Mouse (Mus musculus) limb, embryonic 15.5 days (tissue): Measurements from ENCODE around the gene Vmn1r59. TPM values are rescaled to one million over a fixed set of nuclear protein-coding genes. Genes with fewer than 3 reads are reported as not detected.
"Not testable (repeated sequence)": the region's sequence is repeated elsewhere in the genome, so short reads cannot be mapped to it uniquely, and the experiment has no call there.

ENCODE experiments used
- ATAC-seq: fragments of 200-750 bp; cut with Nextera tagmentation; 2 replicates; pipeline ENCODE4 v1.8.0; 2017; ENCODE audit warnings: low read depth, moderate TSS enrichment; ENCODE audit not compliant: insufficient number of reproducible peaks, low FRiP score, low TSS enrichment
- H3K27ac ChIP-seq: fragments of 300-500 bp; sonication (generic); 2 replicates; pipeline ENCODE4 v1.5.1; 2015; ENCODE audit warnings: moderate library complexity, mild to moderate bottlenecking, inconsistent platforms
- H3K27me3 ChIP-seq: fragments of 300-500 bp; sonication (generic); 2 replicates; pipeline ENCODE4 v1.6.1; 2015; ENCODE audit warnings: inconsistent platforms
- H3K36me3 ChIP-seq: fragments of 300-500 bp; sonication (generic); 2 replicates; pipeline ENCODE4 v1.6.1; 2015; ENCODE audit warnings: inconsistent platforms
- H3K4me1 ChIP-seq: fragments of 300-500 bp; sonication (generic); 2 replicates; pipeline ENCODE4 v1.6.1; 2015; ENCODE audit warnings: inconsistent platforms
- H3K4me2 ChIP-seq: fragments of 300-500 bp; sonication (generic); 2 replicates; pipeline ENCODE4 v1.6.1; 2015; ENCODE audit warnings: mild to moderate bottlenecking, inconsistent platforms
- H3K4me3 ChIP-seq: fragments of 300-500 bp; sonication (generic); 2 replicates; pipeline ENCODE4 v1.5.1; 2015; ENCODE audit warnings: mild to moderate bottlenecking, inconsistent platforms
- H3K9ac ChIP-seq: fragments of 300-500 bp; sonication (generic); 2 replicates; pipeline ENCODE4 v1.6.1; 2015; ENCODE audit warnings: inconsistent platforms
- H3K9me3 ChIP-seq: fragments of 300-500 bp; sonication (generic); 2 replicates; pipeline ENCODE4 v1.6.1; 2016; ENCODE audit warnings: inconsistent platforms
- WGBS: fragments of 180-500 bp; shearing (Covaris S2); methylation state at CpG from one replicate; pipeline ENCODE4 v1.1.7; 2015; 5-methylcytosine and 5-hydroxymethylcytosine counted together
- polyA plus RNA-seq: library from polyadenylated mRNA; unstranded; fragments of >200 nt; fragmentation: Nextera tagmentation; extraction: Ambion mirVana; gene quantifications from 2 replicates; pipeline ENCODE4 v1.2.1, GENCODE M21; 2015

The Vmn1r59 gene
- polyA plus RNA-seq = not detected in 2 replicates

DNA sequence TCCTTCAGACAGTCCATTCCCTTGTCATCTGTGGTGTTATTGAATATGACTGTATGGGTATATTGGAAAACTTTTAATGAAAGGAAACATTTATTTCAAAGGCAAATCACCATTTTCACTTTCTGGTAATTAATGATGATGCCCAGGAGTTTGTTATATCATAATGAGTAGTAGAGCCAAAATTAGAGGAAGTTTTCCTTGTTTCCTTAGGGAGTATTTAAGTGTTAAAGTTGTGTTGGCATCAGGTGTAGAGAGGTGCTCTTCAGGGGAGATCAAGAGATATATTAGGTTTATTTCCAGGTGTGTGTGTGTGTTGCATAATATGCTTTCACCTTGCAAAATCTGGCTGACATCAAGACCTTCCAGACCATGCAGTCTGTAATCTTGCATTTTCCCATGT lies at the start of gene Vmn1r59:
Vmn1r59 (minus strand) TSS at position 101 of the 400 bp plus-strand sequence.
- H3K9me3 ChIP-seq = 0 out of 2 replicates have a peak, but pooled peaks cover 6% of the 10 kb centered on the region
- no peak for ATAC-seq
- H3K36me3 ChIP-seq = no peaks in the 10 kb centered on the region
- no peak within 1 kb of the TSS for H3K4me2 ChIP-seq
- no peaks in the 10 kb centered on the region for H3K27me3 ChIP-seq
- no peaks in the 10 kb centered on the region for H3K4me1 ChIP-seq
- no peak within 1 kb of the TSS for H3K9ac ChIP-seq
- no peak within 1 kb of the TSS for H3K27ac ChIP-seq
- H3K4me3 ChIP-seq = no peak within 1 kb of the TSS

DNA sequence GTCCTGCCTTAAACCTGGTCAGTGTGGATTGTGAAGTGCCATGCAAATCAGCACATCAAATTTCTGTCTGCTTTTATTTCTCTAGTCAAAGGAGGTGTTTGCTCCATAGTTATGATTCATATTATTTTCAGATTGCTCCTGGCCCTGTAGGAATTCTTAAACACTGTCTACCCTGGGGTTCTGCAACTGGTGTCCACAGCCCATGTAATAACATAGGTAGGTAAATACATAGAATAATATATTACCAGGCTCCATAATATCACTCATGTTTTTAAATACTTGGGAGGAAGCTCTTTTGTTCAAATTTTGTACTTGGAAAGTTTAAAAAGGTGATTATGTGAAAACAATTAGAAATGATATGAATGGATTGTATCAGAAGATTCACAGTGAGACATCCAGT lies 37.3 kb upstream of the Vmn1r59 start, which contains the start of gene Vmn2r28:
Vmn2r28 (minus strand) TSS at position 101 of the 400 bp plus-strand sequence.
- not testable (repeated sequence) for ATAC-seq, H3K4me2 ChIP-seq

DNA sequence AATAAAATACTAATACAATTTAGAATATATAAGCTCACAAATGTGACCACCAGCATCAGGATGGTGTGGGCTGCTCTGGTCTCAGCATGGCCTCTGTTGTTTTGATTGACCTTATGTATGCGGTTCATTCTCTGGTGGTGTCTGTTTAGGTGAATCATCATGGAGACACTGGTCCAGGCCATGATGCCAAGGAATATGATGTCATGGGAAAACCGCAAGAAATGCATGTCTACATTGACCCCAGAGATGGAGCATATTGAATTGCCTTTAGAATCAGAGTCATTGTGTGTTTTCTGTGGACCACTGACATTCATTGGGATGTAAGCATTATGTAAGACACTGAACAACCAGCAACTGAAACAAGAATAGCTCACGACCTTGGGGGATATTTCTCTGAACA lies 2.6 kb downstream of the Vmn1r59 start:
- not testable (repeated sequence) for H3K9ac ChIP-seq, H3K4me1 ChIP-seq, H3K27ac ChIP-seq, ATAC-seq, H3K36me3 ChIP-seq, H3K9me3 ChIP-seq, H3K27me3 ChIP-seq, H3K4me3 ChIP-seq, H3K4me2 ChIP-seq
- 63% methylated on average over 3 of the region's 3 CpGs for WGBS

More for the DNA sequence above, 37.3 kb upstream of the Vmn1r59 start, which contains the start of gene Vmn2r28:
- not testable (repeated sequence) for H3K9ac ChIP-seq, H3K36me3 ChIP-seq, H3K4me1 ChIP-seq, H3K27ac ChIP-seq, H3K4me3 ChIP-seq, H3K27me3 ChIP-seq, H3K9me3 ChIP-seq

DNA sequence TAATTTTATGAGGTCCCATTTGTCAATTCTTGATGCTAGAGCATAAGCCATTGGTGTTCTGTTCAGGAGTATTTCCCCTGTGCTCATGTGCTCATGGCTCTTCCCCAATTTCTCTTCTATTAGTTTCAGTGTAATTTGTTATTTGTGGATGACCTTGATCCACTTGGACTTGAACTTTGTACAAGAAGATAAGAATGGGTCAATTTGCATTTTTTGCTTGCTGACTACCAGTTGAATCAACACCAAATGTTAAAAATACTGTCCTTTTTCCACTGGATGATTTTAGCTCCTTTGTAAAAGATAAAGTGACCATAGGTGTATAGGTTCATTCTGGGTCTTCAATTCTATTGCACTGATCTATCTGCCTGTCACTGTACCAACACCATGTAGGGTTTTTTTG lies 7.9 kb downstream of the Vmn1r59 start:
- Histone ChIP-seq H3K4me2 (no peak overlapping the region), H3K36me3 (no peaks in the 10 kb centered on the region), H3K9ac (no peak overlapping the region), H3K4me3 (no peak overlapping the region), H3K4me1 (no peaks in the 10 kb centered on the region), H3K27ac (no peak overlapping the region), H3K27me3 (no peaks in the 10 kb centered on the region), H3K9me3 (no peaks in the 10 kb centered on the region)
- no peak for ATAC-seq

DNA sequence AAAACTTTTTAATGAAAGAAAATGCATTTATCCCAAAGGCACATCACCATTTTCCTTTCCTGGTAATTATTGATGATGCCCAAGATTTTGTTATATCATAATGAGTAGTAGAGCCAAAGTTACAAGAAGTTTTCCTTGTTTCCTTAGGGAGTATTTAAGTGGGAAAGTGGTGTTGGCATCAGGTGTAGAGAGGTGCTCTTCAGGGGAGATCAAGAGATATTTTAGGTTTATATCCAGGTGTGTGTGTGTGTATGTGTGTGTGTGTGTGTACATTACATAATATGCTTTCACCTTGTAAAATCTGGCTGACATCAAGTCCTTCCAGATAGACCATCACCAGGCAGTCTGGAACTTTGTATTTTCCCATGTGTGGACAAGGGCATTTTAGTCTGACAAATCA lies 43.3 kb downstream of the Vmn1r59 start, which contains the start of gene Vmn1r58:
Vmn1r58 (minus strand) TSS at position 101 of the 400 bp plus-strand sequence.
- H3K9ac ChIP-seq, H3K27me3 ChIP-seq, H3K27ac ChIP-seq, H3K9me3 ChIP-seq, H3K4me3 ChIP-seq, H3K4me1 ChIP-seq, ATAC-seq, H3K4me2 ChIP-seq, H3K36me3 ChIP-seq: not testable (repeated sequence)

DNA sequence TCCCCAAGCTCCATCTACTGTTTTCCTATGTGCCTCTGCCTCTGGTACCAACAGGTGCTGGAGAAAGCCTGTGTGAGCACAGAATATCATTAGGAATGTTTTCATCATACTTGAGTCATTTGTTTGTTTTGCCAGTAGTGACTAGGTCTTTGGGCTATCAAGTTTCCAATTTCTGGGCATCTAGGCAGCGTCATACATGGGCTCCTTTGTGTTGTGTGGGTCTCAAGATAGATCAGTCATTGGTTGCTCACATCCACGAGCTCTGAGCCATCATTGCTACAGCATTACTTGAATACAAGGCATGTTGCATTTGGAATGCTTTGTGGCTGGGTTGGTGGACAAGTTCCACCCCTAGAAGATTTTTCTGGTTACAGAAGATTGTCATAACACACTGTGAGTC lies 50.4 kb downstream of the Vmn1r59 start:
- Histone ChIP-seq H3K4me1 (no peaks in the 10 kb centered on the region), H3K27me3 (no peaks in the 10 kb centered on the region), H3K4me2 (no peak overlapping the region), H3K27ac (no peak overlapping the region), H3K9me3 (peaks cover 6% of the 10 kb centered on the region; the same call in 1 of the 2 replicates), H3K4me3 (no peak overlapping the region), H3K36me3 (no peaks in the 10 kb centered on the region), H3K9ac (no peak overlapping the region)
- ATAC-seq = no peak
- WGBS = 42% methylated on average over 2 of the region's 2 CpGs

Other genes with a start within 250 kb of the Vmn1r59 start
- not detected in 2 replicates for gene Vmn1r57, start 238.3 kb downstream of the Vmn1r59 start, polyA plus RNA-seq
- not detected in 2 replicates for gene Gm5065, start 106.2 kb downstream of the Vmn1r59 start, polyA plus RNA-seq
- not detected in 2 replicates for gene Nlrp2, start 105.7 kb downstream of the Vmn1r59 start, polyA plus RNA-seq
- not detected in 2 replicates for gene Vmn1r58, start 43.4 kb downstream of the Vmn1r59 start, polyA plus RNA-seq
- not detected in 2 replicates for gene Vmn2r28, start 37.2 kb upstream of the Vmn1r59 start, polyA plus RNA-seq
- gene Vmn1r60, start 90.5 kb upstream of the Vmn1r59 start, polyA plus RNA-seq = not detected in 2 replicates
- not detected in 2 replicates for gene Vmn1r61, start 156.5 kb upstream of the Vmn1r59 start, polyA plus RNA-seq
- gene Vmn1r62, start 216.9 kb upstream of the Vmn1r59 start, polyA plus RNA-seq = not detected in 2 replicates